Mouse (Mus musculus) common myeloid progenitor, adult 5-6 weeks (primary cell): ENCODE data around the gene Gkn2. TPM values are rescaled to one million over a fixed set of nuclear protein-coding genes. Genes with fewer than 3 reads are reported as not detected.

Source experiments
- ATAC-seq: replicated peaks from 2 replicates; pipeline ENCODE4 v1.8.0; 2016; ENCODE audit warnings: low read depth, mild to moderate bottlenecking, moderate TSS enrichment, inconsistent platforms; ENCODE audit not compliant: poor library complexity, severe bottlenecking
- total RNA-seq: library from RNA; stranded (forward); fragments of 200-1000, 187-1606 nt; gene quantifications from 2 replicates; pipeline ENCODE4 v1.2.3, GENCODE M21; 2017

Gene Gkn2
- not detected in 2 replicates for total RNA-seq

DNA sequence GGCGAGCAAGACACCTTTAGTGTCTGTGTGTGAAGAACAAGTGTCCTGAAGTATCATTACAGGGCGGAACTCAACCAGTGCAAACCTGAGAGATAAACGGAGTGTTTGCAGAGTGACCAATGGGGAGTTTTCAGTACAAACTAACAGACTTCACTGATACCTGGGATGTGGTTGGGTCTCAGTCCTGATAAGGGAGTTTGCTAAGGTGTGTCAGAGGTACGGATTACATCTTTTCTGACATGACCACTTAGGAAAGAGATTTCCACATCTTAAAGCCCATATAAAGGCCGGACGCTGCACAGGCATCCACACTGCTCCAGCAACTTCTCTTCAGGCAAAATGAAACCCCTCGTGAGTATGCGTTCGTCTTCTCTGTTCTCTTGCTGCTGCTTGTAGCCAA is at the start of gene Gkn2:
Gene Gkn2, plus strand, starts transcription at position 301 of the 400 bp plus-strand sequence.
- no peak for ATAC-seq

DNA sequence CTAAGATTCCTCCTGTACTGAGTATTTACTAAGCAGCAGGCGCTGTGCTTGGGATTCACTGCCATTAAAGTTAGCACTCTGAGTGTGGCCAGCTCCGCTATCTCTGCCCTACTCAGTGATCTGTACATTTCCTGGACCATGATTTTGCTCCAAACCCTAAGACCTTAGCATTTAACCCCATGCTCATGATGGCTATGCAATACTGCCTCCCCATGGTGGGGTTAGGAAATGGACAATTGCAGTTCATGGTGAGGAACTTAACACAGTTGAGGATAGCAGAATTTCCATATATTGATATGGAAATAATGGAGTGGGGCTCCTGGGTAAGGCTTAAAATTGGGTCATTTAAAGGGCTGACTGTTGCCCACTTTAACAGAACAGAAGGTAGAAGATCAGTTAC is 49.8 kb upstream of the Gkn2 start:
- ATAC-seq = peak; percentile 82

DNA sequence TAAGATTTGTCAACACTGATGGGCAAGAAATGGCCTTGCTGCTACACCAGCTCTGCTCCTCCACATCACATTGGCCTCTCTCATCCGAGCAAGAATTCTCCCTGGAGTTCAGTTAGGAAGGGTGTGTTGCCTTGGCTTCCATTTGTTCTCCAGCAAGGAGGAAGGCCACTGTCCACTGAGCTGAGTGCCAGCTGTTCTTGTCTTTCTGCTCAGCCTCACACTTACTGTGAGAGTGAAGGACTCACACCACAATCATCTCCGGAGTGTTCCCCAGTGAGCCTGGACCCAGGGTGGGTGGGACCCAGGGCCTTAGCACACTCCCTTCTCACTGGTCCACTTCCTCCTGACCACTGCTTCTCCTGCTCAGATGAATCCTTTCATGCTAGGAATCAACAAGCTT is 46.2 kb upstream of the Gkn2 start:
- no peak for ATAC-seq

DNA sequence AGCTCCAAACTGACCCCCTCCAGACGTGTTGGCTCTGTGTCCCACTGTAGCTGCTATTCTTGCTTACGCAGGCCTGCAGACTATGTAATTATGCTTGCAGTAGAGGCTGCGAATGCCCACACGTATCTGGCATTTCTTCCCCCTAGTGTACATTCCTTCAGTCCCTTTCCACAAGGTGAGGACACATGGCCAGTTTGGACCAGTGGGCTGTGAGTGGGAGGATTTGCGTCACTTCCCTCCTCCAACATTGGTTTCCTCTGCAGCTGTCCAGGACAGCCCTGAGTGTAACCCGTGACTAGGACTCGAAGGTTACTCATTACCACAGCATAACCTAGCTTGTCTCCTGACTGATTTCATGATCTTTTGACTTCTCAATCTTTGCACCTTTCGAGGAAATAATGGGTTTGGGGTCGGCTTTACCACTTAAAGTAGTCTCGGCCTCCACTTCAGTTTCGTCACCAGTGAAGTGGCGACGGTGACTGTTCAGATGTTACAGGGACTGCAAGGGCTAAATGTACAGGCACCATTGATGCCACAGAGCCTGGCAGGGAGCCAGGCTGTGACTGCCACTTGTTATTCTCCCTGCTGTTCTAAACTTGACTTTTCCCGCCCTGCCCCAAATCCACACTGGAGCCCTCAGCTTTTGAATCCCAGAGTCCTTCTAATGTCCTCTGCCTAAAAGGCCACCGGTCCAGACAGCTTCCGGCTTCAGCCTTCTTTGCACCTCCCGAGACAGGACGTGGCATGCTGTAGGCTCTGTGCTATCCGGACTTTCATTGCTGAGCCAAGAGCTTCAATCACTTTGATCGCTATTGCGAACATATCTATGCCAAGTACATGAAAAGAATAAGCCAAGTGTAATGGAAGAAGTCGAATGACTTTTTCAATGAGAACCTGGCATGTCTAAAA is 44.6 kb upstream of the Gkn2 start:
- ATAC-seq = 0 out of 2 replicates have a peak, but pooled peaks have one; percentile 32

DNA sequence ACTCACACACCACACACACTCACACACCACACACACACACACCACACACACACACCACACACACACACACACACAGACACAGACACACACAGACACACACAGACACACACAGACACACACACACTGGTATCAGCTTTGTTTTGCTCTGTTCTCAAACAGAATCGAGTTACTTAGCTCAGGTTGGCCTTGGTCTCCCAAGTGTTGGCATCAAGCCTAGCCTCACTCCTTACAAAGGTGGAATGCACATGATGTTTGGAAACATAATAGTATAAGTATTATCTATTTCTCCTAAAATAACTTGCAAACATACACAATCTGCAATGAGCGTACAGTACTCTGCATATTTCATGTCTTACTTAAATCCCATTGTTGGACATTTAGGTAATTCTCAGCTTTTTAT is 40.8 kb upstream of the Gkn2 start:
- ATAC-seq = no peak

DNA sequence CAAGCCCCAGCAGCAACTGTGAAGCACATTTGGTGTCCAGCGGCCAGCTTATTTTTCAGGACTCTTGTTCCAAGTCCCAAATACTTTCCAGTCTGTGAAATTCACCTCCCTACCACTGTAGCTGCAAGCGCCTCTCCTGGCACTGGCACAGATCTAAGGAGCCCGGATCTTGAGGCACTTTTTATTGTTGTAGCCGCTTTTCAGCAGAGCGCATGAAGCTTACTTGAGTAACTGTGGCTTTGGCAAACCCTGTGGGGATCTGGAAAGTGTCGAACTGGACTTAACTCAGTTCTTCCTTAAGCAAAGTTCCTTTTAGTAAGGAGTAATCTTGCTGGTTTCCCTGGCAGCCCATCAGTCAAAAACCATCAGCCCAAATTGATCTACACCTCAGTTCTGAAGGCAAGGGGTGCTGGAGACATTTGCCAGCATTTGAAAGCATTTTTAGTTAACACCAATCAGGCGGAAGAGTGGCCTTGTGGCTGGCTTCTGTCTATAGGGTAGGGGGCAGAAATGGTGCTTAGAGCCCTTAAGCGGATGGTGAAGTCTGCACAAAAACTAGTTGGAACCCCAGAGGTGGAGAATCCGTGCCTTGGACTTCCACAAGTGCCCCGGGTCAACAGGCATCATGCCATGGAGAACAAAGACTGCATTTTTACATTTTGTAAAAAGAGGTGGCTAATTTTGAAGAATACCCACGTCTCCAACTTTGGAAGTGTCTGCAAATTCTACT is 38.6 kb upstream of the Gkn2 start:
- no peak for ATAC-seq

DNA sequence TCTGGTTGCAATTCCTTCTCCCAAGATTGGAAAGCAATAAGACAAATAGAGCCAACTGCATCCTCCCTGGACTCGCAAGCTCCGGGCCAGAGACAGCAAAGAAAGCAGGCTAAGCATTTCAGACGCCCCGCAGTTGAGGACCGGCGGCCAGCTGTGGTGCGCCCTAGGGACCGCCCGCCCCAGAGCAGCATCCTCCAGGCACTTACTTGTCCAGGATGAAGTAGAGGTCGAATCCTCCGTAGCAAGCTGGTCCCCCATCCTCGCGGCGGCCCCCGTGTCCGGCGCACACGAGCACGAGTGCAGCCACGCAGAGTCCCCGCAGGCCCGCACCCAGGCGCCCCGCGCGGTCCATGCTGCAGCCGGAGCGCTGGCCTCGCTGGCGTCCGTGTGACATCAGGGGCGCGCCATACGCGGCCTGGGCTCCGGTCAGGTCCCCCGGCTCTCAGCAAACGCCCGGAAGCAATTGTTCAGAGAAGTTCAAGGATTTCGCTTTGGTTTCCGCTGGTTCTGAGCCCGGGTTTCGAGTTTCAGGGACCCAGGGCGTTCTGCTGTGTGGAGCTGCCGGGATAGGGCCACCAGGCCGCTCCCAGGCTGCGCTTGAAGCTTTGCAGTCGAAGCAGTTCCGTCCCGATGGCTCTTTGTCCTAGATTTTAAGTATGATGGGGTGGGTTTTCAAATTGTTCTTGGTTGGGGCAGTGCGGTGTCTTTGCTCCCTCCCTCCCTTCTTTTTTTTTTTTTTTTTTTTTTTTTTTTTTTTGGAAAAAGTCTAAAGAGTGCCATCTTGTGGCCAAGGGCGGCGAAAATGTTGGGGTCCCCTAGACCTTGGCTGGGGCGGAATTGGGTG is 37.8 kb upstream of the Gkn2 start, which contains the start of gene Antxr1:
Gene Antxr1, minus strand, starts transcription at position 731 of the 844 bp plus-strand sequence.
- ATAC-seq = peak; percentile 39; the same call in 1 of the 2 replicates

DNA sequence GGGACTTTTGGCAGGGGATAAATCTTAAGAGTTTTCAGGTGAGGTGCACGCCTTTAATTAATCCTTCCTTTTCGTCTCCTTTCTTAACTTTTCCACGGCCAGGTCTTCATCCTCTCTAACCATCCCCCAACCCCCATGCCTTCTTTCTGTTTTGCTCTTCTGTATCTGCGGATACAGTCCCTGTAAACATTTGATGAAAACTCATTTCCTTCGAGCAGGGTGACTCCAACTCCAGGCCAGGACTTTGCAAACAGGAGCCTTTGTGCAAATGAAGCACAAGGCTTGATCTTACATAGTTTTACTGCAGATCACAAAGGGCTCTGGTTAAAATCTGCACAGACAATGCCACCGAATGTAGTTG is 37.2 kb upstream of the Gkn2 start:
- no peak for ATAC-seq

DNA sequence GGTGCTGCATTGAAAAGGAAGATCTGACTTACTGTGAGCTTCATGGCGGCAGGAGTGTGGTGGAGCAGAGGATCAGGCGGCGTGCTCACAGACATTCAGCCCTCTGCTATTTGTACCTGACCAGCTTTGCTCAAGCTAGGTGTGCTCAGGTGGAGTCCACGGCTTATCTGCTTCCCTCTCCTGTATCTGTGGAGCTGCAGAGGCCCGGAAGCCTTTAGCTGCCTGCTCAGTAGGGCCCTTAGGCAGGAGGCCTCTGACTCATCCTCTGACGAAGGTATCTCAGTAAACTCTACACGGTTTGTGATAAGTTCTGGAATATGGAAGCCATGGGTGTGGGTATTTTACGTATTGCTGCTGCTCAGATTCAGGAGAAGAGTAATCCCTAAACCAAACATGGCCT is 22.3 kb upstream of the Gkn2 start, which contains the start of gene Gkn1:
Gene Gkn1, minus strand, starts transcription at position 114 of the 400 bp plus-strand sequence.
- ATAC-seq = no peak

DNA sequence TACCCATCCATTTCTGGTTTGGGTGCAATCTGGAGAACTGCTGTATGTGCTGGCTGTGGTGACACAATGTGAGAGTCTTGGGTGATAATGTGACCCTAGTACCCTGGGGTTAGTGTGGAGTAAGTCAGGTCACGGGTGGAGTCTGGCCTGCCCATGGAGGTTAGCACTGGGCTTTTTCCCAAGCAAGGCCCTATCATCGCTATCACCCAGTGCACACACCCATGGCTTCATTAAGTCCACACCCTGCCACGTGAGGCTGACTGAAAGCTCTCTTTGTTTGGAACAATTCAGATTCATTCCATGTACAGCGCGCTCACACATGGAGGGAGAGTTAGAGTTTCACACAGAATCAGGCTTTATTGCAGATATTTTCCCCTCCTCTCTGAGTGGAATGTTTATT is 18.7 kb upstream of the Gkn2 start:
- no peak for ATAC-seq

DNA sequence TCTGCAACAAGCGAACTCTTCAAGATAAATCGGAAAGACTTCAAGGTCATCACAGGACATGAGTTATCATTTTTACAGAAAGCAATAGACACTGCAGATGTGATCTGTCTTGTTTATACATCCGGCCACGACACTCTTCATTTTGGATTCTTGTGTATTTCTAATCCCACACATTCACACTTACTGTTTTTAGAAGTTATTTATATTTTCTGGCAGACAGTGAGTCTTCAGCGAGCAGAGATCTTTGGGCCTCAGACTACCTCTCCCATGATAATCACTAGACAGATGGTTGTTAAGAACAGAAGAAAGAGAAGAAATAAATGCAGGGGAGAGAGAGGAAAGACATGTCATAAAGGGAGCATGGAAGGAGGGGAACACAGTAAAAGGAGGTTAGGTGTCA is 3.9 kb upstream of the Gkn2 start:
- ATAC-seq = no peak

DNA sequence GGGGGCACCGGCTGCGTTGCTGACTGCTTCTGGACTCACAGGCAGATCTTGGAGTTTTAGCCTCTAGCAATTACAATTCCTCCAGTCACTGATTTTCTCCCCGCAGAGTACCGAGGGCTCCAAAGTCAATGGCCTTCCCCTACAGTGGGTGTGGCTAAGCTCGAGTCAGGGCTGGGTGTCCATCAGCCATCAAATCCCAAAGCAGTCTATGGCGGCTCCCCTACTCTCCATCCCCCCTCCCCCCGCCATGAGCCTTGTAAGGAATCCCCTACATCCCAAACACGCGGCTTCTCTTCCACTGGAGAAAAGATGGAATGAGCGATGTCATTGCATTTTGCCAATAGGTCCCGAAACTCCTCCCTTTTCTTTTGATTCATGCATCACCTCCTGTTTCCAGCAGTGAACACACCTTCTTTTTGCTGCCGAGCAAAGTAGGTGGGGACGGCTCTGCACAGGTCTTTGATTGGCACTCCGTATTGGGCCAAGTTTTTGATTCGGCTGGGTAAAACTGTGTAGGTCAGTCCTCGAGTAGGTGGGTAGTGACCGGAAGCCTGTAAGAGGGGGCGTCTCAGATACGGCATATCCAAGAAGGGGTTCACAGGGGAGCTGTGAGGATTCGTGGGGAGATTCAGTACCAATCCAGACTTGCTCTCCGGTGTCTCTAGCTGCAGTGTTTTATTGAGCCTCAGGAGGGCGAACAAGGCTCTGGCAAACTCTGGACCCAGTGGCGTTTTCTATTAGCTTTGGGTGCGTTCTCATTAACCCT is 11.0 kb downstream of the Gkn2 start:
- 0 out of 2 replicates have a peak, but pooled peaks have one; percentile 52 for ATAC-seq

DNA sequence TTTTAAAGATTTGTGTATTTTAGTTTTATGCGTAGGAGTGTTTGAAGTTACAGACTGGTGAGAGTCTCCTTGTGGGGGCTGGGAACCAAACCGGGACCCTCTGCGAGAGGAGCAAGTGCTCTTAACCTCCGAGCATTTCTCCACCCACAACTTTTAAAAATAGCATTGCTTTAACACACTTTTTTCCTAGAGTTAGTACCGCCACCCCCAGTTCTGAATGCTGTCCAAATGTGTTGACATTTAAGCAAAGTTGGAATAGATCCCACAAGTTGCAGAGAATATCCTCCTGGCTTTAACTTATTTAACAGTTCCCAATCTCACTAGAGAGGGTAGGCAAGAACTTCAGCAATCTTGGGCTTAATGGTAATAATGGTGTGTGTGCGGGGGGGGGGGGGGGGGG is 11.6 kb downstream of the Gkn2 start:
- no peak for ATAC-seq

DNA sequence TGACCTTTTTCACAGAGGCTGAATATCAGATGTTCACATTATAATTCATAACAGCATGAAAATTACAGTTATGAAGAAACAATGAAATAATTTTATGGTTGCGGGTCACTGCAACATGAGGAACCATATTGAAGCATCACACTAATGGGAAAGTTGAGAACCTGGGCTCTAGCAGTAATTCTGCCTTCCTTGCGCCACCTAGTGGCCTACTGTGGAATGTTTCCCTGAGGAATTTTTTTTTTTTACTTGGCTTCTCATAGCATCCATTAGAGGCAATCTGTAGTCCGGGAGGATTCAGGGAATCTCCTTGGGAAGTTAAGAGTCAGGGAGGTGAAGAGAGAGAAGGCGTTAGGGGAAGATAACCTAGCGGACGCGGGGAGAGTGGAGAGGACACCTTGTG is 13.0 kb downstream of the Gkn2 start:
- ATAC-seq = 0 out of 2 replicates have a peak, but pooled peaks have one; percentile 52

DNA sequence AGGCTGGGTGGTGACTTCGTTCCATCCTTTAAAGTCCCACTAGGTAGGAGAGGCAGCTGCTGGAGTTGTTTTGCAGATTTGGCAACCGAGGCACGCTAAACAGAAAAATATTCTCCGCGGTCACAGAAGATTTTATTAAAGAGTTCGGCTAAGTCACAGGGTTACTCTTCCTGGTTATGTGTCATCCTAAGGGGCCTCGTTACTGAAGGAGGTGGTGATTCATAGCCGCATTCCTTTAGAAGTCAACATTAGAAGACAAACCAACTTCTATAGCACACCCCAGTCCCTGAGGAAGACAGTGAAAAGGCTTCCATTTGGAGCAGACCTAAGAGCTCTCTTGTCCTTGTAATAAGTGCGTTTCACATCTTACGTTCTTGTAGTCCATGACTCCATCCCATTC is 13.5 kb downstream of the Gkn2 start:
- no peak for ATAC-seq

DNA sequence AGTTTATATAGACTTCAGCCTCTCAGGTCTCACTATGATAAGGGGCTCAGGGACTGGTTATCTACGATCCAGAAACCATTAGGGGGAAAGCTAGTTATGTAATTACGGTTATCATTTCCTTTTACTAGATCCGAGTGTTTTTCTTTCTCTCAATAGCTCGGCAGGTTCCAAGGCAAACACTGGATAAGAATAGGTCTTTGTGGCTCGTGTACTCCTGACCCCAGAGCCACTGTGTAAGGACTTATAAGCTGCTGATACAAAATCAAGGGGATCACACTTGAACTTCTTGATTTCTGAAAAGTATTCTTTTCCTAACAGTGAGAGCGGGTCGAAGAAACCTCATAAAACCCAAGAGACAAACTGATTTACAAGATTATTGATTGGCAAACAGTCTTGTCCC is 15.7 kb downstream of the Gkn2 start, which contains the start of gene Gkn3:
Gene Gkn3, minus strand, starts transcription at position 59 of the 400 bp plus-strand sequence.
- ATAC-seq = no peak

DNA sequence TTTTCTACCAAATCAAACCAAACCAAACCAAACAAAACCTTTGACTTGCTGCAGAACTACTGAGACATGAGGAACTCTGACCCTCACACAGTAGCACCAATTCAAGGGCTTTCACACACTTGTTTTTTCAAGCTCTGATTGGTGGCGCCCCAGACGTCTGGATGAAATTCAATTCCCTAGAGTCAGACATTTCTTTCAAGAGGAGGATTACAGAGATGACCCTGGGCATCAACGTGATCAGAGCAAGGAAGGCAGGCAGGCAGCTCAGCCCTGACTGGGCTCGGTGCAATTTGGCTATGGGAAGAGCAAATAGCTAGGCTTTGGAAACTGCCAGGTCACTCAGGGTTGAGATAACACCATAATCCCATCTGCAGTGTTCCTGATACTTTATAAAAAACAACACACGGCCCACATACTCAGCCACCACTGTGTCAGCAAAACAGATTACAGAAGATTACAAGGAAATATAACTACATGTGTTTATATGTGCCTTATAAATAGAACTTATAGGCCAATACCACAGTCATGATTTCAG is 16.4 kb downstream of the Gkn2 start:
- no peak for ATAC-seq

DNA sequence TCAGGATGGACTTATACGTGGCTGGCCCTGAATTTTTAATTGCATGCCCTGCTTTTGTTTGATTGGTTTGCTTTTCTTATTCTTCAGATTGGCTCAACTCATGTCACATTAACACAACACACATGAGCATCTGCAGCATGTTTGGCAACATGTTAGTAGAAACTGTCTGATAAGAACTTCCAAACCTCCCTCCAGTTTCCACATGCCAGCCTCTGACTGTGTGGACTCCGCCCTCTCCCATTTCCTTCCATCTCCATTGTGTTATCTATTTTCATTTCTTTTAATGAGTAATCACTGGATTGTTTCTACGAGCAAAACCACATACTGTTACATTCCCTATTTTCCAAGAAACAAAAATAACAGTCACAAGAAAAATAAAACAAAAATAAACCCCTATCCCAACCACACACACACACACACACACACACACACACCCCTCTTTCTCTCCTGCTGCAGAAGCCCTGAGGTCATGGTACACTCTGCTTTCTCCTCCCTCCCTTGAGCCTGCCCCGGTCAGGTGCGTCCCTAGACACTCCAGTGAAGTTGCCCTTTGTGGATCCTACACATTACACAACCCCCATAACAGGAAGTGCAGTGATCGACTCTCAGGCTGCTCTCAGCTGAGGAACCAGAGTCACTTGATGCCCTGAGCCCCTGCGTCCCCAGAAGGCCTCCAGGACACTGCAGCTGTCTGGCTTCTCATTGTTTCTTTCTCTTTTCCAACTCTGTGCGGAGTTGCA is 20.5 kb downstream of the Gkn2 start:
- ATAC-seq = peak; percentile 76
